Mouse (Mus musculus) heart, embryonic 10.5 days (tissue): ENCODE data around the gene Opn1sw. TPM values are rescaled to one million over a fixed set of nuclear protein-coding genes. Genes with fewer than 3 reads are reported as not detected.
A peak's percentile ranks its signal among the peaks of the same experiment; 100 is the strongest.

Experiments used
- DNase-seq: peaks from one replicate; pipeline ENCODE4 v3.0.0-alpha.2; 2017; ENCODE audit warnings: low spot score
- H3K27ac ChIP-seq: fragments of 300-500 bp; sonication (generic); 2 replicates; pipeline ENCODE4 v1.5.1; 2016; ENCODE audit warnings: mild to moderate bottlenecking
- H3K27me3 ChIP-seq: fragments of 300-500 bp; sonication (generic); 2 replicates; pipeline ENCODE4 v1.6.1; 2016; ENCODE audit warnings: mild to moderate bottlenecking; ENCODE audit not compliant: poor library complexity, insufficient read depth, severe bottlenecking
- H3K36me3 ChIP-seq: fragments of 300-500 bp; sonication (generic); 2 replicates; pipeline ENCODE4 v1.6.1; 2016; ENCODE audit warnings: mild to moderate bottlenecking, moderate library complexity
- H3K4me1 ChIP-seq: fragments of 300-500 bp; sonication (generic); 2 replicates; pipeline ENCODE4 v1.6.1; 2016; ENCODE audit warnings: mild to moderate bottlenecking
- H3K4me3 ChIP-seq: fragments of 300-500 bp; sonication (generic); 2 replicates; pipeline ENCODE4 v1.5.1; 2016; ENCODE audit warnings: mild to moderate bottlenecking, moderate library complexity
- H3K9me3 ChIP-seq: fragments of 300-500 bp; sonication (generic); 2 replicates; pipeline ENCODE4 v1.6.1; 2016; ENCODE audit warnings: mild to moderate bottlenecking, moderate library complexity
- WGBS: fragments of 180-500 bp; shearing (Covaris S2); methylation state at CpG from one replicate; pipeline ENCODE4 v1.1.7; 2016; 5-methylcytosine and 5-hydroxymethylcytosine counted together
- polyA plus RNA-seq: library from polyadenylated mRNA; unstranded; fragments of >200 nt; fragmentation: Nextera tagmentation; extraction: Ambion mirVana; gene quantifications from 2 replicates; pipeline ENCODE4 v1.2.1, GENCODE M21; 2016

The Opn1sw gene
- polyA plus RNA-seq, 1 experiment from 2014 or later, result 0.11 TPM

DNA sequence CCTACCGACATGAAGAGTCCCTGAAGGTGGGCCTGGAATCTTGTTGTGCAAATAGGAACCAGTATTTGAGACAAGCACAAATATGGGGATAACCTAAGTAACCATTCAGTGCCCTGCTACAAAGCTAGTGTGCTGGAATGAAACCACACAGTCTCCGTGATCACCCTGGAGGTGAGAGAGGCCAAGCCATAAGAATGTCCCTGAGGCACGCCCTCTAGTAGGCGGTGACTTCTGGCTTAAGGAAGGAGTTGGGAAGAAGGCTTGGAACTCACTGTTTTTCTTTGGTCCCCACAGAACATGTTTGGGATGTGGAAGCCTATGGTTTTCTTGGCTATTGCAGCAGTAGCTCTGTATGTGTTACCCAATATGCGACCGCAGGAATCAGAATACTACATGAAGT is 38.1 kb upstream of the Opn1sw start:
- no peak overlapping the region for H3K27ac ChIP-seq
- no peak for DNase-seq
- WGBS, result 67% methylated on average over 6 of the region's 6 CpGs
- H3K36me3 ChIP-seq, result no peaks in the 10 kb centered on the region
- H3K4me3 ChIP-seq, result no peak overlapping the region
- no peaks in the 10 kb centered on the region for H3K9me3 ChIP-seq
- H3K4me1 ChIP-seq, result peaks cover 16% of the 10 kb centered on the region
- H3K27me3 ChIP-seq, result 0 out of 2 replicates have a peak, but pooled peaks cover 6% of the 10 kb centered on the region

DNA sequence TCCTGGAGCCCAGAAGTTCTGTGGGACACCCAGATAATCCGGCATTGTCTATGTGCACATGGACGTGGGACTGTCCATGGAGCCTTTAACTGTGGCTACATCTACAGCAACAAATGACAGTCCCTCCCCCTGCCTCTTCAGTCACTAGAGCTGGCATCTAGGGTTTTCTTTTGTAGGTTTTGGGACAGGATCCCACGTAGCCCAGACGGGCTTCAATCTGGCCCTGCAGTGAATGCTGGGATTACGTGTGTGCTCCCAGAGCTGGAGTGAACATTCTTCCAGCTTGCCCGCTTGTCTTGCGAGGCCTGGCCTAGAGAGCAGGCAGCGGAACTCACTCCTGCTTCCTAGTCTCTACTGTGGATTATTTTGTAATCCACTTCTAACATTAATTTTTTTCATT is 36.9 kb upstream of the Opn1sw start:
- peaks cover 1% of the 10 kb centered on the region; the same call in 1 of the 2 replicates for H3K36me3 ChIP-seq
- H3K4me3 ChIP-seq, result no peak overlapping the region
- no peak overlapping the region for H3K27ac ChIP-seq
- no peaks in the 10 kb centered on the region for H3K27me3 ChIP-seq
- WGBS, result 91% methylated on average over 8 of the region's 8 CpGs
- H3K4me1 ChIP-seq, result peaks cover 4% of the 10 kb centered on the region
- no peaks in the 10 kb centered on the region for H3K9me3 ChIP-seq
- no peak for DNase-seq

DNA sequence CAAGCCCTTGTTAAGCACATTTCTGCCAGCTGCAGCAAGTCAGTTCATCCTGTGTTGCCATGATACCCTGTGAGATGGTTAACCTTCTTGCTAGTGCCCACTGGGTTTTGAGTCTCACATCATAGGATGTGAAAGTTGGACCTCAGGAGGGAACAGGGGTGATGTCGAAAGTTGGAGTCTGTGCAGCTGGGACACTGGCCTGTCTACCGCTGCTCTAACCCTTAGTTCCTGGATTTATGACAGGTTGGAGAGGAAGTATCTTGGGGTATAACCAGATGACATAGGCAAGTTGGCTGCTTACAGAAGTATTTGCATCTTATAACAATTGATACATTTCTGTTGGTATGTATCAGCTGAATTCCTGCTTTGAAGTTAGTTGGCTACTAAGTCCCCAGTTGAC is 32.3 kb upstream of the Opn1sw start:
- Histone ChIP-seq H3K36me3 (peaks cover 22% of the 10 kb centered on the region), H3K9me3 (no peaks in the 10 kb centered on the region), H3K4me3 (no peak overlapping the region), H3K27me3 (no peaks in the 10 kb centered on the region), H3K4me1 (peaks cover 6% of the 10 kb centered on the region; the same call in 1 of the 2 replicates), H3K27ac (no peak overlapping the region)
- no peak for DNase-seq
- 88% methylated on average over 2 of the region's 2 CpGs for WGBS

DNA sequence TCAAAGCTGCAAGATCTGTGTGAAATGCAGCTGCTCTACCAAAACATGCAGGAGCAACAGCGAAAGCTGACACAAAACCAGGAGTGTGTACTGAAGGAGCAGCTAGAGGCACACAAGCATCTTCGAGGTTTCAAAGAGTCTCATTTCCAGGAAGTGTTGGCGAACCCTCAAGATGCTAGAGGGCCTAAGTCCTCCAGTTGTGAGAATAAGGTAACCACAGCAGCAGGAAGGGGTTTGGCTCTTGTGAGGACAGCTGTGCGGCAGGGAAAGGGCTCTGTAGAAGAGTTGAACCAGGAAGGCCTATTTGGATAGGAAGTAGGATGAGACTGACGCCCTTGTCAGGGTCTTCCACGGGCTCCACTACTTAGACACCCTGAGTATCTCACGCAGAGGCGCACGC is 27.2 kb upstream of the Opn1sw start:
- no peak overlapping the region for H3K4me3 ChIP-seq
- peaks cover 6% of the 10 kb centered on the region; the same call in 1 of the 2 replicates for H3K4me1 ChIP-seq
- H3K27ac ChIP-seq, result no peak overlapping the region
- no peaks in the 10 kb centered on the region for H3K9me3 ChIP-seq
- no peak for DNase-seq
- peaks cover 65% of the 10 kb centered on the region for H3K36me3 ChIP-seq
- WGBS, result 79% methylated on average over 9 of the region's 9 CpGs
- H3K27me3 ChIP-seq, result no peaks in the 10 kb centered on the region

DNA sequence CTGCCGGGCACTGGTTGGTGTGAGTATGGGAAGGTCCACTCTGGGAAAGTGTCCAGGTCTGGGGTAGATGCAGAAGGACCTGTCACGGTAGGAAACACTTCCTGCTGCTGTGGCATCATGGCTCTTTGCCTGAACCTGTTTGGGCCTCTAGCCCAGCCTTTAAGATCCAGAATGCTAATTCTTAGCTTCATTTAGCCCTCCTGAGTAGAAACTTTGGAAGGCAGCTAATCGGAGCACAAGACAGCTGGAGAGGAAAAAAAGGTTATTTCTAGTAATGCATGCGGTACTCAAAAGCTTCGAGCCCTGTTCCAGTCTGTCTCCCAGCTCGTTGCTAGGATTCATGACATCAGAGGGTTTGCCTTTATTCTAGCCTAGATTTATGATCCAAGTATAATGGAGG is 18.1 kb upstream of the Opn1sw start:
- Histone ChIP-seq H3K27ac (no peak overlapping the region), H3K9me3 (no peaks in the 10 kb centered on the region), H3K36me3 (peaks cover 52% of the 10 kb centered on the region), H3K27me3 (peaks cover 18% of the 10 kb centered on the region; the same call in 1 of the 2 replicates), H3K4me3 (no peak overlapping the region), H3K4me1 (peaks cover 8% of the 10 kb centered on the region)
- WGBS, result 82% methylated on average over 6 of the region's 6 CpGs
- DNase-seq, result no peak

DNA sequence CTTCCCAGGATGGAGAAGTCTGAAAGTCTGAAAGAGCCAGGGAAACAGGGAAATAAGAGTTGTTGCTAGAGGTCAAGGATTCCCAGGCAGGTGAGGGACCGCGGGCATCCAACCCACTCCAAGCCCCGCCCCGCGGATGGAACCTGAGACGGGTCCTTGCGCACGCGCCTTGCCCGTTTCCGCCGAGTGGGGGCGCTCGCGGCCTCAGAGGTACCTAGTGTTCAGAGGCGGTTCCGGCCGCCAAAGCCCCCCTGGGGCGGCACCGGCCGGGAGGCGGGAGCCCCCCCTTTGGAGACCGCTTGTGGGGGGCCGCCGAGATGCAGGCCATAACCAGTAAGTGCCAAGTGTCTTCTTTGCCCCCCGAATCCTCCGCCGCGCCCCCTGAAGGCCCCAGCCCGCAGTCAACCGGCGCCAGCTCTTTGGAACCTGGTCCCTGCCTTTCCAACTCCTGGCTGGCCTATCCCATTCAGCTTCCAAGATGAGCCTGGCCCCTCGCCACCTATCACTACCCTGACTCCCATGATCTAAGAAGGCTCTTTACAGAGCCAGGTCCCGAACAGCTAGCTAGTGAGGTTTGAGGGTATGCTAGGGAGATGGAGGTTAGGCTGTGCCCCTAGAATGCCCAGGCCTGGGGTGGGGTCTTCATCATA is 14.6 kb upstream of the Opn1sw start:
- Histone ChIP-seq H3K36me3 (peaks cover 36% of the 10 kb centered on the region), H3K27me3 (peaks cover 24% of the 10 kb centered on the region; the same call in 1 of the 2 replicates), H3K4me3 (peak overlapping the region; percentile 50), H3K9me3 (no peaks in the 10 kb centered on the region), H3K4me1 (peaks cover 10% of the 10 kb centered on the region), H3K27ac (peak overlapping the region; percentile 49; the same call in 1 of the 2 replicates)
- 6% methylated on average over 34 of the region's 34 CpGs for WGBS
- no peak for DNase-seq

DNA sequence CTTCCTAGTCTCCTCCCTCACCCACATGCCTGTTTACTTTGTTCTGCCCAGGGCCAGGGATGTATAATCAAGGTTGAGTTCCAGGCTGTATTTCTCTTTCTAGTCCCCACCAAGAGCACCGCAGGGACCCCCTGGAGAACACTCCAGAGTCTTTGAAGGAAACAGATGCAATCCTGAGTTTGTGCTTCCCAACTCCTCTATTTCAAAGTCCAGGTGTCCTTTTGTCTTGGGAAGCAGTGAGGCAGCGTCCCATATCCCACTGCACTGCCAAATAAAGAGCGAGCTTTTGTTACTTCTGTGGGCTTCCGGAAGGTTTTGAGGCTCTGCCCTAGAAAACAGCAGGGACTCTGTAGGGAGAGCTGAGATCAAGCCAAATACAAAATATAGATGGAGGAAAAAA is 11.6 kb upstream of the Opn1sw start:
- Histone ChIP-seq H3K4me1 (peaks cover 39% of the 10 kb centered on the region), H3K36me3 (peaks cover 17% of the 10 kb centered on the region), H3K27me3 (peaks cover 34% of the 10 kb centered on the region), H3K27ac (no peak overlapping the region), H3K4me3 (no peak overlapping the region), H3K9me3 (no peaks in the 10 kb centered on the region)
- no peak for DNase-seq
- 88% methylated on average over 4 of the region's 4 CpGs for WGBS

DNA sequence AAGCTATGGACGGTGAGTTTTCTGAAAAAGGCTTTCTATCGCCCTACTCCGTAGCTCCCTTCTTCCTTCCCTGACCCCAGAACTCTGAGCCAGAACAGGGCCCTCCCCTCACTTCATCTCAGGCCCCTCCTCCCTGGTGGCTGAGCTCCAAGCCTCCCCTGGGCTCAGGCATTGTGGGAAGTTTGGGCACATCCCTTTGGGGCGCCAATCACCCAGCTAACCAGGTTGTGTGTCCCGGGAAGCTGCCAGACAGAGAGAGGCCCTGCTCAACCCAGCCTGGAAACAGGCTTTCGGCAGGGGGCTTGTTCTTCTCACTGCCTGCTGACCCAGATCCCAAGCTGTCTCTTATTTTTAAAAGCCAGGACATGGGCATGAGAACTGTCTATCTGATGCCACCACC is 9.3 kb upstream of the Opn1sw start:
- Histone ChIP-seq H3K9me3 (no peaks in the 10 kb centered on the region), H3K36me3 (peaks cover 17% of the 10 kb centered on the region), H3K27ac (peak overlapping the region; percentile 88), H3K27me3 (peaks cover 38% of the 10 kb centered on the region), H3K4me1 (peaks cover 40% of the 10 kb centered on the region), H3K4me3 (peak overlapping the region; percentile 84)
- WGBS, result 4% methylated on average over 6 of the region's 6 CpGs
- no peak for DNase-seq

DNA sequence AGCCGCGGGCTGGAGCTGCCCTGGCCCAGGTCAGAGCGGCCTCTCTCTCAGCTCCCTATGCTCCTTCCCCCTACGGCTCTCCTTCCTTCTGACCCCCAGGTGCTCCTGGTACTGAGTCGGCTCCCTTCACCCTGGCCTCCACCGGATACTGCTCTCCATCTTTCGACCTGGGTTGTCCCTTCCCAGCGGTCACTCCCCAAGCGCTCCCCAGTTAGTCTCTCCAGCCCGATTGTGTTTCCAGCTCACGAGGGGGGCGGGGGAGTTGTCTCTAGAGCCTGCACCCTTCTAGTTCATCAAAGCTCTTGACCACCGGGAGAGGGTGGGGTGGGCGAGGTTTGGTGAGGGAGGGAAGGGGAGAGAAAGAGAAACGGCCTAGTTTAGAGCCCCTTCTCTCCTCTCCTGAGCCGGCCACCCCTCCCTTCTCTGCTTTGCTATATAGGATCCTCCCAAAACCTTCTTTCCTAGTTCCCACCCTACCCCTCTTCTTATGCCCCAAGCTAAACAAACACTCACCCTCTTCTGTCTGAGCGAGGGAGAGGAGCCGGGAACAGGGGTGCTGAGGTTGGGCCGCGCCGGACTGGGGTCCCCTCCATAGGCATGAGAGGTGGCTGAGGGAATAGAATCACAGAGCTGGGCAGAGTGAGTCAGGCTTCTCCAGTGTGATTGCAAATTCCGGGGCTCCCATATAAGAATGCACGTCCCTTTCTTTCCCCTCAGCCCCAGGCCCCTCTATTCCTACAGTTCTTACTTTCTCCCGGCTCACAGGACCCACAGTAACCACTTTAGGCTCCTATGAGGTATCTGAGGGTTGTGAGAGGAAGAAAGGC is 8.7 kb upstream of the Opn1sw start:
- Histone ChIP-seq H3K36me3 (peaks cover 17% of the 10 kb centered on the region), H3K27ac (peak overlapping the region; percentile 88), H3K4me1 (peaks cover 37% of the 10 kb centered on the region), H3K27me3 (peaks cover 31% of the 10 kb centered on the region), H3K9me3 (no peaks in the 10 kb centered on the region), H3K4me3 (peak overlapping the region; percentile 84)
- no peak for DNase-seq
- WGBS, result 2% methylated on average over 24 of the region's 24 CpGs

DNA sequence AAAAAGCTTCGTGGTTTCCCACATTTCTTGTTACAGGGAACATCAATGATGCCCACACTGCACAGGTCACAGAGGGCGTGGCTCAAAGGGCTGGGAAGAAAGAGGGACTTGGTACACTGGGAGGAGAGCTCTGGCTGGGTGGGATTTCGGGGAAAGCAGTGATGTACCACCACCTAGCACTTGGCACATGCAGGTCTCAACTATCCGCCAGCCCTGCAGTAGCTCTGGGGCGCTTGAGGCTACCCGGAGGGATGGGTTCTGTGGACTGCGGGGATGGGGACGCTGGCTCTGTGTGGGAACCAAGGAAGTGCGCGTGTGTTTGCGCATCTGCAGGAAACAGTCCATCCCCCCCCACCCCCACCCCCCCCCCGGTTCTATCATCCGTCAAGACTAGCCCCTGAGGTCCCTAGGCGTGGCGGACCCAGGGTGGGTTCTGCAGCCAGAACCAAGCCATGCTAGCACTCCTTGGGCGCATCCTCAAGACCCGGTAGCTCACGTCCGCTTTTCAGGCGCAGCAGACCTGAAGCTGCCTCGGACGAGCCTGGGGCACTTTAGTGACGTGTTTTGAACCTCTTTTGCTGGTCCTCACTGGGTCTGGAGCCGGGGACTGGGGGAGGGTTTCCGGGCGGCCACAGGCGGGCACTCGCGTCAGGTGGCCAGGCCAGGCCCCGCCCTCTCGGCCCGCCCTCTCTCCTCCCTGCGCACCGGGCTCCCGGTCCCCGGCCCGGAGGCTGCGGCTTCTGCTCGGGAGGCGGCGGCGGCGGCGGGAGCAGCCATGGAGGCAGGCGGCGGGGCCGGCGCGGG is 7.8 kb upstream of the Opn1sw start, which contains the start of gene Ccdc136:
TSS of gene Ccdc136 (plus strand) at position 400 of the 804 bp plus-strand sequence.
- peak within 1 kb of the TSS; percentile 88 for H3K27ac ChIP-seq
- H3K9me3 ChIP-seq, result no peaks in the 10 kb centered on the region
- peaks cover 37% of the 10 kb centered on the region for H3K4me1 ChIP-seq
- WGBS, result under 1% methylated on average over 49 of the region's 49 CpGs
- H3K4me3 ChIP-seq, result peak within 1 kb of the TSS; percentile 84
- H3K36me3 ChIP-seq, result peaks cover 17% of the 10 kb centered on the region
- DNase-seq, result peak; percentile 92
- H3K27me3 ChIP-seq, result peaks cover 26% of the 10 kb centered on the region

DNA sequence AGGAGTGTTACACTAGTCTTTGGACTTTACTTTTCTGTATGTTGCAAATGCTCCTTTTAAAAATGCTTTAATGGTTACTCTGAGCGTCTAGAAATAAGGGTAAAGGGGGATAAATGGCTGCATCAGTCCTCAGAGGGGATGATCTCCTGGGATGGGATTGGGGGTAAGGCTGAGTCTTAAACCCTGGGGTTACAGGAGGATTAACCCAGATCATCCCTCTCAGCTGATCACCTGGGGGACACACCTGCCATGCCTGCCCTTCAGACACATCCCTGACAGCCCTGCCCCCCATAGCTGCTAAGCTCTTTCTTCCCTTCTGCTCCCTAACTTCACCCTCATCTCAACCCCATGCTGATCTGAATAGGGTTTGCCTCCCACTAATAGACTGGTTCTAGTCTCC is 6.0 kb upstream of the Opn1sw start:
- H3K27ac ChIP-seq, result peak overlapping the region; percentile 4; the same call in 1 of the 2 replicates
- WGBS, result 53% methylated on average over 1 of the region's 1 CpGs

DNA sequence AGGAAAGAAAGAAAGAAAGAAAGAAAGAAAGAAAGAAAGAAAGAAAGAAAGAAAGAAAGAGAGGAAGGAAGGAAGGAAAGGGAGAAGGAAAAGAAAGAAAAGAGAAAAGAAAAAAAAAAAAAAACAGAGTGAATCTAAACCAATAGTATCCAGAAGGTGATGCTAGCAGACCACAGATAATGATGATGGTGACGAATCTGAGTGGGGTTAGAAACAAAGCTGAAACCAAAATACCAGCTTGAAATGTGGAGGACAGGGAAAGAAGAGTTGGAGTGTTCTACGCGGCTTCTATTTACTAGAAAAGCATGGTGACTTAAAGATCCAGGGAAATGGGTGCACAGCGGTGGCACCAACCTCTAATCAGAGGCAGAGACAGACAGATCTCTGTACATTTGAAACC is 3.5 kb upstream of the Opn1sw start:
- DNase-seq, result no peak
- Histone ChIP-seq H3K27me3 (peaks cover 23% of the 10 kb centered on the region), H3K9me3 (no peaks in the 10 kb centered on the region), H3K36me3 (no peaks in the 10 kb centered on the region), H3K4me3 (no peak overlapping the region), H3K27ac (no peak overlapping the region), H3K4me1 (peaks cover 41% of the 10 kb centered on the region)
- 59% methylated on average over 4 of the region's 4 CpGs for WGBS

More for the DNA sequence above, 6.0 kb upstream of the Opn1sw start:
- no peak for DNase-seq
- Histone ChIP-seq H3K4me3 (no peak overlapping the region), H3K9me3 (no peaks in the 10 kb centered on the region), H3K4me1 (peaks cover 37% of the 10 kb centered on the region), H3K27me3 (peaks cover 23% of the 10 kb centered on the region), H3K36me3 (peaks cover 6% of the 10 kb centered on the region)
